Mouse (Mus musculus): ENCODE results near the gene Trim39.
A peak's percentile ranks its signal among the peaks of the same experiment; 100 is the strongest.

Trim39 gene

GRCm38 (mm10) chr17:36271586-36272256 lies at the start of gene Trim39:
Trim39 (minus strand) TSS chr17:36272247.
- peak; percentile 83 to 93 for DNase-seq

- no peak for DNase-seq
Measured at GRCm38 (mm10) chr17:36315689-36316253, 43.7 kb upstream of the Trim39 start.

GRCm38 (mm10) chr17:36315041-36315688 lies 43.1 kb upstream of the Trim39 start:
- DNase-seq, result peak; percentile 62 to 64

DNA sequence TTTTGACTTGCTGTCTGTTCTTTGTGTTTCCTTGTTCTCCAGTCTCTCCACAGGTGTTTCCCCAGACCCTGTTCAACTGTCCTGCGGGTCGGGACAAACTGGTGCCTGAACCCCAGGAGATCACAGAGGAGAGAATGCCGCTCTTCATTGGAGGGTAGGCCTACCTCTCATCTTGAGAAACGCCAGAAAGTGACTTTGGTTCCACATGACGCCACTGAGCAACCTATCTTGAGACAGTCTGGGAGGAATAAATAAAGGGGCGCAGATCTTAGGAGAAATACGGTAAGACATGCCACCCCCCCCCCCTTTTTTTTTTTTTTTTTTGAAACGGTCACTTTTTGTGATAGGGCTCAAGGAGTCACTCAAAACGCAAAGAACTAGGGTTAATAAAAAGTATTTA lies 42.5 kb upstream of the Trim39 start:
- peak; percentile 21 to 28 for DNase-seq

- DNase-seq, result no peak
Measured at GRCm38 (mm10) chr17:36309293-36309692, 37.2 kb upstream of the Trim39 start.

- peak; percentile 73 to 76 for DNase-seq
Measured at GRCm38 (mm10) chr17:36308855-36309254, 36.8 kb upstream of the Trim39 start.

GRCm38 (mm10) chr17:36286390-36286789 lies 14.3 kb upstream of the Trim39 start, which contains the start of gene H2-M10.2:
H2-M10.2 (minus strand) TSS chr17:36286490.
- DNase-seq, result no peak

GRCm38 (mm10) chr17:36281521-36282245 lies 9.6 kb upstream of the Trim39 start:
- DNase-seq, result no peak

GRCm38 (mm10) chr17:36274776-36275175 lies 2.7 kb upstream of the Trim39 start:
- DNase-seq, result no peak

DNA sequence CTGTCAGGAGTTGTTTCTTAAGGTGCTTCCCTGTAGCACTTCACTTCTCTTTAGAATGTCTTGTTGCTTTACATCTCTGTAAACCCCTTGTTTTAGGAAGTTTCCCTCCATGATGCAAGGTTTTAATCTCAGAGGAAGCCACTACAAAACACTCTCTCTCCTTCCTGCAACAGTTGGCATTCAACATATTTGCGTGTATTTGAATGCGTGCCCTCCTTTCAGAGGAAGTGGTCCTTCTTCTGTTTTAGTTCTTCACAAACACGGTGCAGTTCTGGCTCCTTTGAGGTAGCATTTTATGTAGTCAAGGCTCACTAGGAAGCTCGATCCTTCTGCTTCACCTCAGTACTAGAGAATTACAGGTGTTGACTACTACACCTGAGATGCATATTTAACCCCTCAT lies 1.7 kb upstream of the Trim39 start:
- DNase-seq, result no peak

DNA sequence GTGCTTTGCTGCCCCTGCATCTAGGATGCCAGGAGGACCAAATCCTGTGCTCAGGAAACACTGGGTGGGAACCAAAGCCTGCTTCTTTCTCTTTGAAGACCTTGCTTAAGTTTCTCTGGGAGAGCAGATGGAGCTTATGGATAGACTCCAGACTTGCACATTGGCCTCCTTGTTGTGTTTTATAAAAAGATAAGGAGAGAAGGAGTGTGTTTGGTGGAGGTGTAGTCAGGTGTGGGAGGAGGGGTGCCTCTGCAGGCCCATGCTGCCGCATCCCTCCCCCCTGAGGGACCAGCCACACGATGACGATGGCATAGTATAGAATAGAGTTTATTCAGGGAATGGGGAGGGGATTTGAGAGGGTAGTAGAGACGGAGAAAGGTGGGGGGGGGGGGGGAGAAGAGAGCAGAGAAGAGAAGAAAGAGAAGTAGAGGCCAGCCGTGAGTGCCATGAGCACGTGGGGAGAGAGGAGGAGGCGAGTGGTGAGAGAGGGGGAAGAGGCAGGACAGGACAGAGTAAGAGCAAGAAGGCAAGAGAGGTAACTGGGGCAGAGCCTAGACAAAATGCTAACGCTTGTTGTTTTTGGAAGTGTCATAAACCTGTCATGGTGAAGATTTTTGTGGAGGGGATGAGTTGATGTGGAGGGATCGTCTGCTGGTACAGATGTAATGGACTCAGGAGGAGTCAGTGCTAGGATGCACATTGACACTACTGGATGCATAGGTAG lies 758 bp upstream of the Trim39 start:
- DNase-seq, result no peak

GRCm38 (mm10) chr17:36270956-36271585 lies 976 bp downstream of the Trim39 start:
- peak; percentile 91 to 95 for DNase-seq

- DNase-seq, result peak; percentile 79 to 85
Measured at GRCm38 (mm10) chr17:36265834-36266233, 6.2 kb downstream of the Trim39 start.

DNA sequence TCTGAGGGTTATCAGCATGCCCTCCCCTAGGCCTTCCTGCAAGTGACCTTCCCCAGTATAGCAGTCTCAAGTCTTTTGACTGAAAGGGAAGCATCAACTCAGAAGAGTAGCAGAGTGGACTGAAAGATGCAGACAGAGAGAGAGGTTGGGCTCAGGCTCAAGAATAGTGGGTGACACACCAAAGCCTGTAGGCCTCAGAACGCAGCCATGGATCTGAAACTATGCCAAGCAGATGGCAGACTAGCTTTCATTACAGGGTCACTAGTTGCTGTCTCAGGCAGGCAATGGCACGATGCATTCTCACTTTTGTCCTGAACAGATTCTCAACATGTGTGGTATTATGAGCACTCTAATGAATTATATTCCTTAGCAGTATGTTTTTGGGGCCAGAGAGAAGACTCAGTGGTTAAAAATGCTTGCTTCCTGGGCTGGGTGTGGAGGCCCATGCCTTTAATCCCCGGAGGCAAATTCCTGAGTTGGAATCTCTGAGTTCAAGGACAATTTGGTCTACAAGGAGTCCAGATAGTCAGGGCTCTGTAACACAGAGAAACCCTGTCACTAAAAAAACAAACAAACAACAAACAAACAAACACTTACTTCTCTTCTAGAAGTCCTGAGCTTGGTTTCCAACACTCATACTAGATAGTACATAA lies 7.6 kb downstream of the Trim39 start:
- no peak for DNase-seq

GRCm38 (mm10) chr17:36261511-36262166 lies 10.4 kb downstream of the Trim39 start:
- DNase-seq, result no peak

DNA sequence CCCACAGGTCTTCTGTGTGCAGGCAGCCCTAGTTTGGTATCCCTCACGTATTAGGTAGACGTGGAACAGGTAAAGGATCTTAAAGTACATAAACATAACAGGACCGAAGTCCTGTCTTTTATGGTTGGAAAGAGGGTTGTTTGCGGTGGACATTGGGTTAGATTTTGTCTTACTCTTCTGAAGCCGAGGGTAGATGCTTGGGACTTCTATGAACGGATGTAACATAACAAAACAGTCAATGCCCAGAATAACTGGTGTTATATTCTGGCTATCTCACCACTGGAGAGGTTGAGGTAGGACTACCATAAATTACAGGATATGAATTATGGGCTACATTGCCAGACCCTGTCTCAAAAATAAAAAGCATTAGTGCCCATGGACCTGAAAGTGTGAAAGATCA lies 14.1 kb downstream of the Trim39 start, which contains the start of gene Rpp21:
TSS of gene Rpp21 (minus strand) at position 101 of the 400 bp plus-strand sequence.
- DNase-seq, result no peak

DNA sequence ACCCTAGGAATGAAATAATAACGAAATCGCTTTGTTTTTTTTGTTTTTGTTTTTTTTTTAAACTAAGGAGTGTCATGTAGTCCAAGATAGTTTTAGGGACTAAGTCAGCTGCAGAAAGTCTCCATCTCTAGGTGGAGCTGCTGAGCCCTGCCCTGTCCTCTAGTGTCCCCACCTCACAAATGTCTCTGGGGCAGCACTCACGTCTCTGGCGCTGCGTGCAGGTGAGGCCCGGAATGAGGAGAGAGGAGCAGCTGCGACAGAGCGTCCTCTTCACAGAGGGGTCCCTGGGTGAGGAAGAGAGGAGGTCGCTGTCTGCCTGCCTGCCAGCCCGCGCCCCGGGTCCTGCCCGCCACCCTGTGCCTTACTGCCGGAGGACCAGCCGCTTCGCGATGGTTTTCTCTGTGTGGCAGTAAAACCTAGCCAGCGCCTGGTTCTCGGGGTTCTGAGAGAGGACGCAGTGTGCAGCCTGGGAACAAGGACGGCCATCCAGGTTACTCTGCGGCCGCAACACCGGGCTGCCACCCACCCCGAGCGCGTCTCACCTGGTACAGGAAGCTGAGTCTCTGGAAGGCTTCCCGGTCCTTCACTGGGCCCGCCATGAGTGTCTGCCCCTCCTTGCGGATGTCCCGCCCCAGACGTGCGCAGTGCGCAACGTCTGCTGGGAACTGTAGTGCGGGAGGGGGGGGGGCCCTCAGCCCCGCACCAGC lies 14.7 kb downstream of the Trim39 start:
- peak; percentile 77 to 78 for DNase-seq

- DNase-seq, result no peak
Measured at GRCm38 (mm10) chr17:36253087-36253600, 18.9 kb downstream of the Trim39 start.

GRCm38 (mm10) chr17:36252250-36252876 lies 19.7 kb downstream of the Trim39 start:
- peak; percentile 50 to 56 for DNase-seq

DNA sequence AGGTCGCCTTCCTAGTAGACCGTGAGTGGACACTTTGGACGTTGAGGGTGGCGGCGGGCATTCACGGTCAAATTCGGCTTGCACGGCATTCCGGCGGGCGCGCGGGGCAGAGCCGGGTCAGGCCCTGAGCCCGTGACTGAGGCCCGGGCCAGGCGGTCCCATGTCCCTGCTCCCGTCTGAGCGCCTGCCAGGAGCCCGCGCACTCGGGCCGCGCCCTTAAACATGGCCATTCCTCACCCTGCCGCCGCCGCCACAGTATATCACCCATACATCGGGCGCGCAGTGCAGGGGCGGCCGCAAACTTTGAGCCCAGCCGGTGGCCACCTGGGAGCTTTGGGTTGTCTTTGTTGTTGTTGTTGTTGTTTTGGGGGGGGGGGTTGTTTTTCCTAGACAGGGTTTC lies 23.2 kb downstream of the Trim39 start:
- no peak for DNase-seq

All from B cell, adult 2 months (primary cell).